Mouse (Mus musculus): ENCODE measurements around the gene Miga2.

The Miga2 gene

DNA sequence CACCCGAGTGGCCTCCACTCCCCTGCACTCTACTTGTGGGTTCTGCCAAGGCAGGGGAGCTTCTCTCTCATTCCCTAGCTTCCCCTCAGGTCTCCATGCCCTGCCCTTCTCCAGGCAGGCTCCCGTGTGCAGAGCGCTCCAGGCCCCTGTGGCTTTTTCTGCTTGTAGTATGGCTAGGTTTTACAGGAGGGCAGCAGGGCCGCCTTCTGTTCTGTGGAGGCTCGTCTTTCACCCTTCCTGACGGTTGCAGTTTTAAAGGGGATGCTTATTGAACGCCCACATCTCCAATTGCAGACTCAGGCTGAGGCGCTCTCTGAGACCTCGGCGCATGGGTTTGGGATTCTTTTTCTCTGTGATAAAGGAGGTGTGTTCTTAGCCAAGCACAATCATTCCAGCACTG lies 55.1 kb downstream of the Miga2 start:
- no peak for DNase-seq (ENCODE audit: low spot score in 2 of 2)

GRCm38 (mm10) chr2:30421432-30421831 lies 57.4 kb downstream of the Miga2 start:
- DNase-seq (ENCODE audit: low spot score in 2 of 2): no peak

DNA sequence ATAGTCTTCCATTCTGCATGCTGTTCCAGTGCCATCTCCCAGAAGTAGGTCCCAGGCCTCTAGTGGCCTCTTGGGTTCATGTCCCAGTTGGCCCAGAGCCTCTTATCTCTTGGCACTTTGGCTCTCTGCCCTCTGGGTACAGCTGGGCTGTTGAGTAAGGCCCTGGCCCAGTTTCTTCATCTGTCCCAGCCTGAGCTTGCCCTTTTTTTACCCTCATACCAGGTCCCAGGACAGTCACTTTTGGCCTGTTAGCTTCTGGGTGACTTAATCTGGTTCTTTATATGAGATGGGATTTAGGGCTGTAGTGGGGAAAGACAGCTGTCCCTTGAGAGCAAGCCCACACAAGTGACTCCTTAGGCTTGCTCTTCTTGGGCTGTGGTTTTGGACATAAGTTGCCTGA lies 65.1 kb downstream of the Miga2 start:
- no peak for DNase-seq (ENCODE audit: low spot score in 2 of 2)

Data from frontal cortex, postnatal 14 days (tissue).